Mouse (Mus musculus) effector memory CD4-positive, alpha-beta T cell, adult 5 months (primary cell): ENCODE results near the gene Nalcn. TPM values are rescaled to one million over a fixed set of nuclear protein-coding genes. Genes with fewer than 3 reads are reported as not detected.

Experiments used
- polyA plus RNA-seq: library from polyadenylated mRNA; unstranded; fragments of 100-300 nt; shearing (Covaris generic); gene quantifications from one replicate; pipeline ENCODE4 v1.2.1, GENCODE M21; 2017

Nalcn gene
- 0.14 TPM for polyA plus RNA-seq

GRCm38 (mm10) chr14:123626501-123627179 is at the start of gene Nalcn:
Gene Nalcn, minus strand, starts transcription at chr14:123627144.

GRCm38 (mm10) chr14:123659921-123660385 is 33.0 kb upstream of the Nalcn start, which contains the start of gene Itgbl1:
Gene Itgbl1, plus strand, starts transcription at chr14:123659971.

Other genes with a start within 250 kb of the Nalcn start
- not detected for gene Itgbl1, start 32.8 kb upstream of the Nalcn start, polyA plus RNA-seq